Comparison of ENCODE assay signal across 13 mouse cellular contexts in the genomic region with DNA sequence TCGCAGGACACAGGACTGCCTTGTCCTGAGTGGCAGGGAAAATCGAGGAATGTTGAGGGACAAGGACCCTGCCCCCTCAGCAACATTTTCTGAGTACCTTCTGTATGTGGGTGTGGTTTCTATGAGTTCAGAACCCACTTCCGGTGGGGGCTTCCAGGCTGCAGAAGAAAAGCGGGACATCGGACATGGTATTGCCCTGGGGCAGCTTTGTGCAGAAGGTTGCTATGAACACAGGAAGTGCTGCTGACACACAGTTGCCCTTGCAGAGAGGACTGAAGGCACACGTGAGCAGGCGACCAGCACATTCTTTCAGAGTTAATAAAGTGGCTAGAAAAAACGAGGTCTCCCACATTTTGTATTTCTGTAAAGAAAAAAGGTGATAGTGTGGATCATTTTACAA. TPM values are rescaled to one million over a fixed set of nuclear protein-coding genes. Genes with fewer than 3 reads are reported as not detected.
DNase-seq lines count a peak whose midpoint lies in the region; ATAC-seq and TF ChIP-seq lines count a peak whose summit lies in the region.
"Had no signal": no experiment of that assay in that cellular context is flagged by ENCODE, and none has a peak within 500 bp of the region (broad histone marks: within the 10 kb centered on the region; RNA-seq: fewer than 3 reads in every experiment).

No protein-coding gene starts in this region.

- H3K27me3 ChIP-seq in heart, embryonic 14.5 days (ENCODE audit: control insufficient read depth, insufficient read depth, low read length), result no peaks in the 10 kb centered on the region
- H3K27me3 ChIP-seq in hindbrain, postnatal 0 days (ENCODE audit: insufficient read depth, low read length), result no peaks in the 10 kb centered on the region
- H3K27me3 ChIP-seq: heart, embryonic 13.5 days had no signal

- no peaks in the 10 kb centered on the region for H3K36me3 ChIP-seq in heart, embryonic 14.5 days (ENCODE audit: control insufficient read depth, insufficient read depth, low read length)
- no peaks in the 10 kb centered on the region for H3K36me3 ChIP-seq in hindbrain, postnatal 0 days (ENCODE audit: insufficient read depth, low read length)
- H3K36me3 ChIP-seq: G1E; heart, embryonic 13.5 days; midbrain, embryonic 13.5 days had no signal

- no peak for ATAC-seq in heart, embryonic 14.5 days (ENCODE audit: insufficient number of reproducible peaks, insufficient read depth, low FRiP score, low read depth)
- ATAC-seq in hematopoietic stem cell, adult 5-6 weeks (replicated peaks in 1 of 2; ENCODE audit: insufficient read depth in 1 of 2, low FRiP score in 2 of 2, low TSS enrichment in 1 of 2, low read depth in 1 of 2, poor library complexity in 2 of 2, severe bottlenecking in 2 of 2), result peak; percentile 38 to 51
- no peak for ATAC-seq in hindbrain, postnatal 0 days
- ATAC-seq: midbrain, embryonic 13.5 days had no signal

- DNase-seq in heart, adult 8-10 months (ENCODE audit: low spot score), result no peak
- peak; percentile 59 to 62 for DNase-seq in B cell, adult 2 months
- peak; percentile 37 to 38 for DNase-seq in spleen, adult 18-20 months
- no peak for DNase-seq in cerebellum, adult 18-20 months
- DNase-seq in hindbrain, postnatal 0 days (ENCODE audit: low spot score), result no peak
- DNase-seq in cerebellum, adult 11-12 months, result no peak
- DNase-seq: layer of hippocampus, adult 9-11 months; right cerebral cortex, postnatal 4 days had no signal

- no peak for TF ChIP-seq CTCF in hindbrain, postnatal 0 days (IDR thresholded peaks at IDR 0.05; ENCODE audit: low read depth)

- no peak overlapping the region for H3K9ac ChIP-seq in heart, embryonic 14.5 days (ENCODE audit: low read length)
- no peak overlapping the region for H3K9ac ChIP-seq in hindbrain, postnatal 0 days (replicated peaks; ENCODE audit: low read length)
- H3K9ac ChIP-seq: heart, embryonic 13.5 days; midbrain, embryonic 13.5 days had no signal

- H3K27ac ChIP-seq in heart, embryonic 14.5 days (replicated peaks in 1 of 2; ENCODE audit: control insufficient read depth in 1 of 2, insufficient read depth in 1 of 2, low read depth in 2 of 2, low read length in 2 of 2), result no peak overlapping the region
- no peak overlapping the region for H3K27ac ChIP-seq in hindbrain, postnatal 0 days
- H3K27ac ChIP-seq: heart, embryonic 13.5 days; midbrain, embryonic 13.5 days had no signal

- no peaks in the 10 kb centered on the region for H3K9me3 ChIP-seq in heart, embryonic 14.5 days (ENCODE audit: control insufficient read depth, low read length)
- no peaks in the 10 kb centered on the region for H3K9me3 ChIP-seq in hindbrain, postnatal 0 days (ENCODE audit: low read length)

- H3K4me1 ChIP-seq in heart, embryonic 14.5 days (ENCODE audit: control insufficient read depth in 2 of 2, insufficient read depth in 2 of 2, low read length in 2 of 2), result 0 out of 4 replicates have a peak, but pooled peaks cover 0 to 3% of the 10 kb centered on the region in 2 experiments
- H3K4me1 ChIP-seq in hindbrain, postnatal 0 days (ENCODE audit: insufficient read depth, low read length), result no peaks in the 10 kb centered on the region
- H3K4me1 ChIP-seq: midbrain, embryonic 13.5 days had no signal

- H3K4me2 ChIP-seq in heart, embryonic 14.5 days (ENCODE audit: low read length), result peak overlapping the region; percentile 6; the same call in 1 of the 2 replicates
- no peak overlapping the region for H3K4me2 ChIP-seq in hindbrain, postnatal 0 days (ENCODE audit: low read depth, low read length)
- H3K4me2 ChIP-seq: heart, embryonic 13.5 days; midbrain, embryonic 13.5 days had no signal

- no peak overlapping the region for H3K4me3 ChIP-seq in heart, embryonic 14.5 days (ENCODE audit: control insufficient read depth in 1 of 2, insufficient read depth in 1 of 2, low read depth in 1 of 2, low read length in 2 of 2)
- no peak overlapping the region for H3K4me3 ChIP-seq in hindbrain, postnatal 0 days (ENCODE audit: low read length)
- H3K4me3 ChIP-seq: heart, embryonic 13.5 days; midbrain, embryonic 13.5 days had no signal

- 37% methylated on average over 8 of the region's 8 CpGs for WGBS in heart, embryonic 14.5 days
- WGBS in hindbrain, postnatal 0 days, result 62% methylated on average over 8 of the region's 8 CpGs

RNA-seq across cellular contexts. Expression of a gene that starts 42.6 kb away (rescaled TPM):
- polyA plus RNA-seq in heart, embryonic 14.5 days (2014; fragmentation: Nextera tagmentation; extraction: Ambion mirVana), result not detected in 2 replicates
- not detected for total RNA-seq in heart, adult 8-10 months (2022)
- not detected in 2 replicates for total RNA-seq in hematopoietic stem cell, adult 5-6 weeks (2017)
- not detected in 2 replicates for total RNA-seq in hindbrain, postnatal 0 days (2014; rRNA removed)
- not detected in 2 replicates for polyA plus RNA-seq in hindbrain, postnatal 0 days (2015; fragmentation: Nextera tagmentation; extraction: Ambion mirVana)
- total RNA-seq: G1E had no signal
- polyA plus RNA-seq: G1E; heart, embryonic 13.5 days; midbrain, embryonic 13.5 days had no signal

Comparison
In these comparisons a context has a peak if more than half of its experiments do, and no peak if none do; other contexts are left out.
1. ATAC-seq: peak in hematopoietic stem cell, adult 5-6 weeks (2 of 2); none in heart, embryonic 14.5 days (single experiment) and hindbrain, postnatal 0 days (single experiment).
2. DNase-seq: peak in B cell, adult 2 months (2 of 2) and spleen, adult 18-20 months (2 of 2); none in heart, adult 8-10 months (single experiment), cerebellum, adult 18-20 months (0 of 2), hindbrain, postnatal 0 days (single experiment) and cerebellum, adult 11-12 months (single experiment).